Mouse (Mus musculus) 416B (cell line): Measurements from ENCODE around the gene Lamp1.

Experiments
- DNase-seq: peaks from one replicate; pipeline ENCODE4 v3.0.0; 2011; ENCODE audit warnings: low read depth

Lamp1 gene

DNA sequence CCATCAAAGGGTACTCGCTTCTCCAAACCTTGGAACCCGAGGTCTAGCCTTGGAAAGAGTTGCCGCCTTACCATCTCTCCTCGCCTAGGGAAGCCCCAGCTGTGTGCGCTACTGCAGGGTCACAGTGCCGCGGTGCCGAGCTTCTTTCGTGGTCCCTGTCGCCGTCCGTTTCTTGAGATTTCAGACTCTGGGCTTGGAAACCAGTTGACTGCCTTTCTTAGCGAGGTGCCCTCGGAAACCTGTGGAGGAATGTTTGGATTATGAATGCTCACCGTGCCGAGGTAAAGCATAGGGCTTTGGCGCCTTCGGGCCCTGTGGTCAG lies 42.0 kb downstream of the Lamp1 start:
- DNase-seq, result no peak

DNA sequence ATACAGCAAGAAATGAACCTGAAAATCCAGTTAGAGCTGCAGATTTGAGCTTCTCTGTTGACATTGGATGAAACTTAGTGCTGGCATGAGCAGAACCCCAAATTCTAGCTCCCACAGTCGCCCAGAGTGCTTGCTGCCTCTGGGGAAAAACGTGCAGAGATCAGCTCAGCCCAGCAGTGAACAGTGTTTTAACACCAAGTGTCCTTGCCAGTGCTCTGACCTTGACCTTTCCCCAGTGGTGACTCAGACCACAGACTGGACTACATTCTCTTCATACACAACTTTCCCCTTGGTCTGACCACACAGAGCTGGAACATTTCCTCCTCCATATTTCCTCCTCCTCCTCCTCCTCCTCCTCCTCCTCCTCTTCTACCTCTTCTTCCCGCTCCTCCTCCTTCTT lies 43.1 kb downstream of the Lamp1 start:
- peak; percentile 45 for DNase-seq

DNA sequence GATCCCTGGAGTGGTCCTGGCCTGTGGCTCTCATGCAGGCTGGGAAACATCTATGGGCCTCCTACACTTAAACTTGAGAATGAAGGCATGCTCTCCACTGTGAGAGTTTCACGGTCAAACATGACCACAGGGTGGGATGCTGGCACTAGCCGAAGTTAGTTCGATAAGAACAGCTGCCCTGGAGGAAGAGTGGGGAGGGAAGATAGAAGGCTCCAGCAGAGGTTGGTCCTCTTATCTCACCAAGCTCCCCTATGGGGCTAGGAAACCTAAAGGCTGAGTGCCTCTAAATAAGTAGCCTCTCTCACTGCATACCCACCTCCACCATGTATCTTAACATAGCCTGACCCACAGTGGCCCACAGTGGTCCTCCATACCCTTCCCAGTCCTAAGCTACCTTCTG lies 43.8 kb downstream of the Lamp1 start:
- no peak for DNase-seq

DNA sequence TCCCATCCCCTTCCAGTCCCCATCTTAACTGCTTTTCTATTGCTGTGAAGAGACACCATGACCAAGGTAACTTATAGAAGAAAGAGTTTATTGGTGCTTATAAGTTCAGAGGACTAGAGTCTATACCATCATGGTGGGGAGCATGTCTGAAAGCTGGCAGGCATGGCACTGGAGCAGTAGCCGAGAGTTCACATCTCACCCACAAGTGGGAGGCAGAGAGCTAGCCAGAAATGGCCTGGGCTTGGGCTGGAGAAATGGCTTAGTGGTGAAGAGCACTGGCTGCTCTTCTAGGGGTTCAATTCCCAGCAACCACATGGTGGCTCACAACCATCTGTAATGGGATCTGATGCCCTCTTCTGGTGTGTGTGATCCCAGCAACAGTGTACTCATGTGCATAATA lies 44.5 kb downstream of the Lamp1 start:
- DNase-seq, result peak; percentile 39

DNA sequence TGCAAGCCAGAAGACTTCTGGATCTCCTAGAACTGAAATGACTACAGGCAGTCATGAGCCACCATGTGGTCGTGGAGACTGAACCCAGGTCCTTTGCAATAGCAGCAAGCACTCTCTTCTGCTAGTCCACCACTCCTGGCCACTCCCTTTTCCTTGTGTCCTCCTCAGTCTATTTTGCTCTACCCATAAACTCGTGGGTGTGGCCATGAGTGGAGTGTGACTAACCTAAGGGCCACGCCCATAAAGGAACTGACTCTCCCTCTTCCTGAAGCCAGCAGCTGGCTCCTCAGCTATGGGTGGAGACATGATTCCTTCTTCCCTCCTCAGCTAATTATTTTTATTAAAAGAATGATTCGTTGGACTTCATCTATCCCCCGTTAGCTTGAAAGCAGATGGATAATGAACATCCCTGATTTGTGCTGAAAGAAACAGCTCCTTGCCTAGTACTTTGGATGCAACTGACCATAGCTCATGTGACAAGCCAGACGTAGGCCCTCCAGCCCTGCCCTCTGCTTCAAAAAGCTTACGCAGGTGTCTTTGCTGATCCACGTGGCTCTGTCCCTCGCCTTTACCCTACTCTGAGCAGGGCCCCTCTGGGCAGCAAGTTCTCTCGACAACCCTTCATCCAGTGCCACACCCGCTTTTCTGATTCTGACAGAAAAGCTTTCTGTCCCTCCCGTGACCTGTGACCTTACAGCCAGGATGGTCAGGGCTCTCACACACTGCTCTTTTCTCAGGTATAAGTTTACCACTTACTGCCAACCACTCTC lies 45.6 kb downstream of the Lamp1 start:
- DNase-seq, result peak; percentile 90

DNA sequence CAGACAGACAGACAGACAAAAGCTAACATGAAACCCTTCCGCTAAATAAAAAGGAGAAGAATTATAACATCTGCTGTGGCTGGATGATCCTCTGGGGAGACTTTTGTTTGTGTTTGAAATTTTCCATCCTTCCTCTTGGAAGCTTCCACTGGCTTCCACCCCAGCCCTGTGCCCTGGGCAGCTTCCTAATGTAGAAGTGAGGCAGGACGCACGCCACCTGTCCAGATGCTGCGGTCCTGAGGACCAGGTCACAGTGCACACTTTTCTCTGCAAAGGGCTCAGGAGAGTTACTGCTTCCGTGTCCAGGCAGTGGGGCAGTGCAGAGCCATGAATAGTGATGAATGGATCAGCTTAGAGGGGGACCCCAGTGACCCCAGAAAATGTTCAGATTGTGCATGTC lies 46.4 kb downstream of the Lamp1 start:
- DNase-seq, result no peak

DNA sequence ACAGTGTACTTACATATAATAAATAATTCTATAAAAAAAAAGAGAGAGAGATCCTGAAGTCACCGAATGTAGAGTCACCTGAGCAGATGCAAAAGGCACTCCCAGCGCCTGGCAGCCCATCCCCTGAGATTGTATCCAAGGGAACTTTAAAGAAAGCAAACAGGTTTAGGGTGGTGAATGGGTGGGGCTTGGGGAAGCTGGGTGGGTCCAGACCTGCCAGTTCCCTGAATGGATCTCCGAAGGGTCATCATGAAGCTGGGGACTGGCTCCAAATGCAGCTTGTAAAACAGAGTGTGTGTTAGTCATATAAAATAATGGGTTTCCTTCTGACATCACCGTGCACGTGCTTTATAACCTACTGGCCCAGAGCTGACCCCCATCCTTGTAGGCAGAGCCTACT lies 47.3 kb downstream of the Lamp1 start:
- no peak for DNase-seq

DNA sequence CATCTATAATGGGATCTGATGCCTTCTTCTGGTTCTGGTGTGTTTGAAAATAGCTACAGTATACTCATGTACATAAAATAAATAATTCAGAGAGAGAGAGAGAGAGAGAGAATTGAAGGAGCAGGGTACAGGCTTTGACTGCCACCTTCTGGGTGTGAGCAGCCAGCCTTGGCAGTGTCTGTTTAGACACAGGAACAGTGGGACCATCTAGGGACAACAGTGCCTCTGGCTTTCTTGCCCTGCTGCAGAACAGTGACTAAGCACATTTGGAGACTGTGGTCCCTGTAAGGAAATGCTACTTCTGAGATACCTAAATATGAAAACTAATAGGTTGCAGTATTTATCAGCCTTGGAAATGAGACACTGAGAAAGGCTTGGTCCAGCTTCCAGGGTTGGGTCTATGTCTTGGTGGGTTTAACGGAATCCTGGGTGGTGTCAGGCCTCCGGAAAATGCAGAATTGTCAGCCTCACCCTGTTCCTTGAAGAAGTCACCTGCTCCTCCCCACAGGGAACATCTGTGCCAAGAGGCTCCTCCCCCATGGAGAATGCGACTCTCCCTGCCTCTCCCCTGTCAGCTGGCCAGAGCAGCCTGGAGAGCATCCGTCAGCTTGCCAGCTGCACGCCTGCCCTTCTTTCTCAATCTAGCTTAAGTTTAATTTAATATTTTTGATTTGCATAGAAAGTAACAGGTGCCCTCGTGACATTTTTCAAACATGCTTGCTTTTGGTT lies 49.8 kb downstream of the Lamp1 start:
- peak; percentile 90 for DNase-seq

DNA sequence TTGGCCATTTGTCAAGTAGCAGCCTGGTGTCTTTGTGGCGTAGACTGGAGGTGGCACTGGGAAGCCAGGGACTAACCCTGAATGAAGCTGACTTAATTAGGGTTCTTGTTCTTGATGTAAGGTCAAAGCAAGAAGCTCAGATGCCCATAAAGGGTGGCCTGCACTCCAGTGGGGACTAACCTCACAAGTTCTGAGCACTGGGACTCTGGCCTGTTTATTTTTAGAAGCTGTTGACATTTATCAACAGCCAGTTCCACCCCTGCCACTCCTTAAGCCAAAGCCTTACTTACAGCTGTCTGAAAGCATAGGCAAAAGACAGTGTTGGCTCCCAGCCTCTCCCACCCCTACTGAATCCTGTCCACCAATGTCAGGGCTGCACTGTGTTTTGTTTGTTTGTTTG lies 50.8 kb downstream of the Lamp1 start:
- DNase-seq, result no peak

DNA sequence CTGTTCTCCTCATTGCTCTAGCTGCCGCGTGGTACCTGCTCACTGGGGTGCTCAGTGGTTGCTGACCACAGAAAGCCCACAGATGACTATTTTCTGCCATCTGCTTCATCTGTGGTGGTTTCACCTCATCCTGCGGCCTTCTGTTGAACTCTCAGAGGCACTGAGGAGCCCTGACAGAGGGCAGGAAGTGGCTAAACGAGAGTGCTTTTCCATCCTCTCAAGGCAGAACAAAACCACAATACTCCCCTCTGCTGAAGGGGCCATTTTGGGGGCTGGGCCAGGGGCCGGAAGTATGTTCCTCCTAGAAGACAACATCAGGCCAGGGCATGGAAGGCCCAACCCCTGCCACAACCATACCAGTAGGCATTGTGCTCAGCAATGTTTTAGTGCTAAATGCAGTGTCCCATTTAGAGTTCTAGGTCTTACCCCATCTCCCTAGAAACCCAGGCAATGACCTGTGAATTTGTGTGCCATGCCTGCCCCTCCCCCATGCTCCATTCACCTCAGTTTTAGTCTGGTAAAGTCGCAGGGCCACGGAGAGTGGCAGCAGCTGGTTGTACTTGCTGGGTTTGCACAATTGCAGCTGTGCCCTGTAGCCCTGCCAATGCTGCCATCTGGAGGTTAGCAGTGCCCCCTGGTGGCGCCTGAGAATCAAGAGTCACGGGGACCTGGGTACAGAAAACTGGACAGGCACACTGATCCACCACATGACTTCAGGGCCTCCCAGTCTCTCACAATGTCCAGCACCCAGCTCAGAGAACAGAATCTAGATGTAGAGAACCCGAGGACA lies 54.7 kb downstream of the Lamp1 start:
- peak; percentile 99 for DNase-seq

DNA sequence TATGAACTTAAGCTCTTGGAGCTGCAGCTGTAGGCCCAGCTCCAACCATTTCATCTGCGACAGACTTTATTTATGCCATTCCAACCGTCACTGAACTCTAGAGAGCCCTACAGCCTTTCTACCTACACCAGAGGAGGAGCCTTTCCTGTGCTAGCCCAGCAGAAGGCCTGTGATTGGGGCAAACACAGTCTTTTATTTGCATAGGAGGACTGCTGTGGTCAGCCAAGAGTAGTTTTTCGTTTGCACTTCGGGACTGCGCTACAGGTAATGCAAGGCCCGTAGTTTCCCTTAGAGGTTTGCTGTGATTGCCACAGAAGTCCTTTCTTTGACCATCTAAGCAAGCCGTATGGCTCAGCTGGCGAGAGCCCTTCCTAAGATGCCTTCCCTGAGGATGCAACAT lies 57.4 kb downstream of the Lamp1 start:
- DNase-seq, result no peak

DNA sequence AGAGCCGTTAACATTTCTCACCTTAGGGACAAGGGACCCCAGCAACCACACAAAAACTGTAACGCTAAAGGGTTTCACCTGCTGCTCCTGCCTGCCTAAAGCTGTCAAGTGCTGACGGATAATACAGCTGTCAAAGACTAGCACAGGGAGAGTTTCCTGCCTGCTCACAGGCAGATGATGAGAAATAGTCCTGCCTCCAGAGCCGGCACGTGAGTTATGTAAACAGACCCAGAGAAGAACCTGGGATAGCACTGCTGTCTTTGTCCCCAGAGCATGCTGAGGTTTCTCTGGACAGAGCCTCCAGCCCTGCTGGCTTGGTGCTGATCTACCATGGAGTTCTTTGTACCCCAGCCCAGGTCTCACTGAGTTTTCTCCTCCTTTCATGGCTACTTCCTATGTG lies 58.1 kb downstream of the Lamp1 start:
- DNase-seq, result no peak

DNA sequence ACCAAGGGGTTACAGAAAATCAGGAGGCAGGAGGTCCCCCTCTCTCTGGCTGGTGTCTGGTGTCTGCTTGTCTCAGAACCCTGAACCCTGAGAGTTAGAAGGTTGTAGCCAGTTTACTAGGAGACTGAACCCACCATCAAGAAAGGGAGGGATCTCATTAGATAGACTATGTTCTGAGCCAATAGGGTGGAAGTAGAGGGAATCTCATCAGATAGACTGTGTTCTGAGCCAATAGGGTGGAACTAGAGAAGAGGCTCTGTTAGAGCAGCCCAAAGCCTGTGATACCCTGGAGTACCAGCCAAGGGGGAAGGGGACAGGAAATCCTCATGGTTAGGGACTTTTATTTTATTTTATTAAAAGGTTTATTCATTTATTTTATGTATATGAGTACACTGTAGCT lies 59.0 kb downstream of the Lamp1 start:
- no peak for DNase-seq

DNA sequence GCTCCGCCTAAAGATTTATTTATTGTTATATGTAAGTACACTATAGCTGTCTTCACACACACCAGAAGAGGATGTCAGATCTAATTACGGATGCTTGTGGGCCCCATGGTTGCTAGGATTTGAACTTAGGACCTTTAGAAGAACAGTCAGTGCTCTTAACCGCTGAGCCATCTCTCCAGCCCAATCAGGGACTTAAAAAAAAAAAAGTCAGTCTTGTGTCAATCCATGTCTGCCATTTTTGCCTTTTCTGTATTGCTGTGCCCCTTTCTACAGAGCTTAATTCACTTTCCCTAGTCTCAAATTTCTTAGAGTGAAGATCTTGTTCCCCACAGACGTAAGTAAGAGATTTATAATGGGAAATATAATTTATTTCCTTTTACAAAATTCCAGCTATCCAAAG lies 59.5 kb downstream of the Lamp1 start:
- no peak for DNase-seq

DNA sequence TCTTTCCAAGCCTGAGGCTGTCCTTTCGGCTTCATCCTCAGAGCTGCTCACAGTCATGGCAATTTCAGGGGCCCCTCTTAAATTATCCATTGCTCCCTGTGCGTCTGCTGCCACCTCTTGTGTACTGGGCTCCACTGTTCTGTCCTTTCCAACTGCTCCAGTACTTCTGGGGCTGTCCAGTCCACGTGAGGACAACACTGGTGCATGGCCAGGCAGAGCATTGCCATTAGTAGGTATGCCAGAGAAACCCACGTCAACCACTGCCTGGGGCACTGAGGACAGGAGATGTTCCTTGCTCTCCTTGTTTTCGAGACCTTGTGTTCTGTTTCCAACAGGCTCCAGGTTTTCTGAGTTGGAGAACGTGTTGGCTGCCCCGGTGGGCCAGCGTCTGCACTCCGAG lies 65.5 kb downstream of the Lamp1 start:
- no peak for DNase-seq
